In the genomic region with DNA sequence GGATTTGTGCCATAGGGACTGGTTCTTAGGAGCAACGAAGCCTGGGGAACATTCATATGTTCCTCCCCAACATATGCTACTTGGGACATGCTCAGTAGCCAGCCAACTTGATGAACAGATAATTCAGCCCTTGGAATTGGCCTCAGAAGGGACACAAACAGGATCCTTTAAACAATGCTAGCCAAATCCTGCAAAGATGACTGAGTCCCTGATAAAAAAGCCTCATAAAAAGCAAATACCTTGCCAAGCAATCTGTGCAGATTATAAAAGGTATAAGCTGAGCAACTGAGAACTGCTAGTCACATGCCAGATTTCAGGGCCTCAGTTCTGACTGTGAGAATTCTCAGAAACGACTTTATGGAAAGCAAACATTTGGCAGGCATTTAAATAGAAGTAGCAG, we compare ENCODE assay signal across 9 mouse cellular contexts.
A peak's percentile ranks its signal among the peaks of the same experiment; 100 is the strongest.
DNase-seq lines count a peak whose midpoint lies in the region.
"Had no signal": no experiment of that assay in that cellular context is flagged by ENCODE, and none has a peak within 500 bp of the region (broad histone marks: within the 10 kb centered on the region; RNA-seq: fewer than 3 reads in every experiment).

No protein-coding gene starts in this region.

- DNase-seq in frontal cortex, adult 2 months (ENCODE audit: extremely low spot score in 1 of 2, low spot score in 1 of 2), result peak; percentile 3 to 28
- DNase-seq in frontal cortex, postnatal 14 days (ENCODE audit: low spot score in 2 of 2), result no peak
- peak; percentile 15 for DNase-seq in right cerebral cortex, postnatal 25 days
- no peak for DNase-seq in right cerebral cortex, postnatal 4 days
- DNase-seq in layer of hippocampus, adult 18-20 months (ENCODE audit: low spot score in 2 of 2), result peak; percentile 23 to 43
- no peak for DNase-seq in spleen, adult 18-20 months
- no peak for DNase-seq in kidney, postnatal 14 days
- no peak for DNase-seq in urinary bladder, adult 2 months (ENCODE audit: low spot score)
- DNase-seq: B cell, adult 2 months had no signal

Comparison
In these comparisons a context has a peak if more than half of its experiments do, and no peak if none do; other contexts are left out.
1. DNase-seq: peak in frontal cortex, adult 2 months (2 of 2), right cerebral cortex, postnatal 25 days (single experiment) and layer of hippocampus, adult 18-20 months (2 of 2); none in frontal cortex, postnatal 14 days (0 of 2), right cerebral cortex, postnatal 4 days (single experiment), spleen, adult 18-20 months (0 of 2), kidney, postnatal 14 days (single experiment) and urinary bladder, adult 2 months (single experiment).